Mouse (Mus musculus) MN1 (cell line): ENCODE results near the gene Atp6v0a2.

Experiments used
- DNase-seq: peaks from one replicate; pipeline ENCODE4 v3.0.0-alpha.2; 2016; ENCODE audit warnings: low spot score

The Atp6v0a2 gene

GRCm38 (mm10) chr5:124637300-124637699, 8.9 kb downstream of the Atp6v0a2 start:
- no peak for DNase-seq

DNA sequence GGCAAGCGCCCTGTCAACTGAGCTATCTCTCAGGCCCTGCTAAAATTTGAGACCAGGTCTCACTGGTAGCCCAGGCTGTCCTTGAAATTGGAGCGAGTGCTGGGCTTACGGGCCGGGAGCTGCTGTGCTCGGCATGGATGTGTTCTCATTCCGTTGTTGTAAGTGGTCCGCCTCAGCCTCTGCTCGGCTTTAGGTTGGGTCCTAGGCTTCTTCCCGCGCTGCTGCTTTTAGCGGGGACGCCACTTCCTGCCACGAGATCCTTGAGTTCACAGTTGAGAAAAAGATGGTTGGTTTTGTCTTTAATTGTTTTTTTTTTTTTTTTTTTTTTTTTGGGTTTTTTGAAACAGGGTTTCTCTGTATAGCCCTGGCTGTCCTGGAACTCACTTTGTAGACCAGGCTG, 9.5 kb downstream of the Atp6v0a2 start:
- DNase-seq = no peak

DNA sequence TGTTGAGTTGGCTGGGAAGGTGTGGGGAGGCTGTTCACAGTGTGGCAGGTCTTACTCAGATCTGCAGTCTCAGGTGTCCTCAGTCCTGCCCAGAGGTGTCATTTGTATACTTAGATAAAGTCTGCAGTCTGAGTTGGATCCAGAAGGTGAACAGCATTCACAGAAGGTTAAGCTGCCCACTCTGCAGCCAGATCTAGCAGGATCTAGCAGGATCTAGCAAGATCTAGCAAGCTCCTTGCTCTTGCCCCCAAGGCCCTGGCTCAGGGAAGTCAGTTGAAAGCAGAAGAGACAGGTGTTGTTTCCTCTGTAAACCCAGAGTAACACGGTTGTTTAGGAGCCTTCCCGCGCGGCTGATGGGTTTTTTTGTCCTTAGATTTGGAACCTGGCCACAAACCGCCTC, 85.4 kb downstream of the Atp6v0a2 start:
- DNase-seq = no peak

DNA sequence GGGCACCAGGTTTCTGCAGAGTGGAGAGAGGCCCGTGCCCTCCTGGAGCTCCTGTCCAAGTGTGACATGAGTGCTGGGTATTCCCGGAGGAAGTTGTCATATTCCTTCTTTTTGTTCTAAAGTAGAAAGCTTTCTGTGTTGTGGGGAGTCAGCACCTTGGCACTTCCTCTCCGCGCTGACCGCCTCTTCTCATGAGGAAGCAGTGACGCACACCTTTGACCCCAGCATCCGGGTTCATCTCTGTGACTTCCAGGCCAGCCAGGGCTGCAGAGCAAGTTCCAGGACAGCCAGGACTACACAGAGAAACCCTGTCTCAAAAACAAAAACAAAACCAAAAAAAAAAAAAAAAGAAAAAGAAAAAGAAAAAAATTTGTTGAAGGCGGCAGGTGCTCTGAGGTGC, 86.8 kb downstream of the Atp6v0a2 start:
- no peak for DNase-seq

DNA sequence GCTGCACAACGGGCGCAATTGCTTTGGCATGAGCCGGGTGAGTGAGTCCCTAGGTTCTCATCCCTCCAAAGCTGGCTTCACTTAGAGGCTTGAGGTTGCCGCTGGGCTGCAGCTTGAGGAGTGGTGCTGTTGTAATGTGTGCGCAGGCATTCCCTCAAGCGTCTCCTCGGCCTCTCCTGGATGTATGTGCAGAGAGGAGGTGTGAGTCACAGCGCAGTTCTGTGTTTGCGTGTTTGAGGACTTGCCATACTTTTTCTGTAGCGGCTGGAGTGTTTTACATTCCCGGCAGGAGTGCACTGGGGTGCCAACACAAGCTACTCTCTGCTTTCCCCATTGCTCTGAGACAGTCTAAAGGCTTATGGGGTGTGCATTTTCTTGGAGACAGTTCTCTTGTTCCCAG, 89.6 kb downstream of the Atp6v0a2 start:
- no peak for DNase-seq

- no peak for DNase-seq
Measured at GRCm38 (mm10) chr5:124718396-124718795, 90.0 kb downstream of the Atp6v0a2 start.

DNA sequence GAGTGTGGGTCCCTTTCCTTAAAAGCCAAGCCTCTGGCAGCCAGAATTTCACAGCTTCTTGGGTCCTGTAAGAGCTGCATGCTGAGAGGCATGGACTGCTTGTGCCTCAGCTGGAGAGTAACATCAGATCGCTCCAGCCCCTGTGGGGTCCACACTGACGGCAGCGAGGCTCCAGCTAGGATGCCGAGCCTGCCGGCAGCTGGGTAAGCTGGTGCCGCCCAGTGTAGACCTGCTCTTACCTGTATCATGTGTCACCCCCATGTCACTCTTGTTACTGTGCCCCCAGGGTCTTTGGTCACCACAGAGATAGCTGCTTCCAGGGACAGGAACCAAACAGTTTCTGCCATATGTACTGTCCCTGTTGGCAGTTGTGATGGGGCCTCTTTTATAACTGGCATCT, 94.7 kb downstream of the Atp6v0a2 start:
- DNase-seq = no peak

DNA sequence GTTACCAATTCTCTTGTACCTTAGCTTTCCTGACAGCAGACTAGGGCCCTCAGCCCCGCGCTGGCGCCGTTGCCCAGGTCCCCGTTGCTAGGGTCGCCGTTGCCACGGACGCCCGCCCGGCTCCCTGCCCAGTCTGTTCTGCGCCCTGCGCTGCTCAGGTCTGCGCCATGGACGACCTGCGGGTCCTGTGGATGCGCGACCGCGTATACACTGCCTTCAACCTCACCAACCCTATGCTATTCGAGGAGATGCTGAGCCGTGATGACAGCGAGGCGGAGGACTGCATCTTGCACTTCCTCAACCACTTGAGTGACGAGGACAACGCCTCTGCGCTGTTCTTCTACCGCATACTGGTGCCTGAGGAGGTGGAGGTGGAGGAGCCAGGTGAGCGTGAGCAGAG, 96.6 kb downstream of the Atp6v0a2 start, which contains the start of gene Dnah10:
Gene Dnah10, plus strand, starts transcription at position 89 of the 400 bp plus-strand sequence.
- no peak for DNase-seq

- no peak for DNase-seq
Measured at GRCm38 (mm10) chr5:124729662-124730206, 101.4 kb downstream of the Atp6v0a2 start.

DNA sequence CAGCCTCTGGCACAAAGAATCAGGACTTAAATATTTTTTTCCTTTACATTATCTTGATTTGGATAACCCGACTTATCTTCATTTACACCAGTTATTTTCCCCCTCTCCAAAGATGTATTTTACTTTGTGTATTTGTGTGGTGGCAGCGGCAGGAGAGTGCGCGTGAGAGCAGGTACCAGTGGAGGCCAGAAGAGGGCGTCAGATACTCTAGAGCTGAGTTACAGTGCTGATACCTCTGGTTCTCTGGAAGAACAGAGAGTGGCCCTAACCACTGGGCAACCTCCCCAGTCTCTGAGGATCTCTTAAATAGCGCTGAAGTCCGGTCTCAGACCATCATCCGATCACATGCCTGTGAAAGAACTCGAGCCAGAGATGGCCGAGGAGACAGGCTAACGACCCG, 105.6 kb downstream of the Atp6v0a2 start:
- no peak for DNase-seq

GRCm38 (mm10) chr5:124741898-124742599, 113.7 kb downstream of the Atp6v0a2 start:
- DNase-seq = no peak

DNA sequence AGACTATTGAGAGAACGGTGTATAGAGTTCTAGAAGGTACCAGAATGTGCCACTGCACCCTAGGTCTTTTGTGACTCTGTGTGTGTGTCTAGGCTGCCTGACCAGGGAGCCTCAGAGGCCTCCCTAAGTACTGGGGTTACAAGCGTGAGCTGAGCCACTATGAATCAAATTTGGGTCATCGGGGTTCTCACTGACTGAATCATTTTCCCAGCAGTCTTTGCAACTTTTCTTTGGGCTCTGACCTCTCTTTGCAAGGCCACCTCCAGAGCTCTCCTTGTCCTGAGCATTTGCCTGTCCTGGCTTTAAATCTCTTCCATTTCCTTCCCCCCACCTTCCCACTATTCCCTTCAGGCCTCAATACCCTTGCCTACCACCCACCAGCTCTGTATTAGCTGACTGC, 115.5 kb downstream of the Atp6v0a2 start:
- DNase-seq = no peak

DNA sequence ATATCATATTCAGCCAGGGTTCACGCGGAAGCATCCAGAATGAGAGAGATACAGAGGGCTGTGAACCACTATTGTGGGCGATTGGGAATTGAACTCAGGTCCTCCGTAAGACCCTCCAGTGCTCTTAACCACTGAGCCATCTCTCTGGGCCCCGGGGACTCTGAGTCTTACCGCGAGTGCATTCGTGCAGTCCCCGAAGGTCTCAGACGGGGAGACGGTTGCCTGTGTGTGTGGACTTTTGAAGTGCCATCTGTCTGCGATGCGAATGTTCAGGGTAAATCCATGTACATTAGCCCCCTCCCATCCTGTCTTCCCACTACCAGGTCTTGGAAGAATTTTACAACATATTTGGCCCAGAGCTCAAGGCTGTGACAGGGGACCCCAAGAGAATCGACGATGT, 117.8 kb downstream of the Atp6v0a2 start:
- DNase-seq = no peak

- DNase-seq = no peak
Measured at GRCm38 (mm10) chr5:124748296-124748695, 119.9 kb downstream of the Atp6v0a2 start.

- DNase-seq = no peak
Measured at GRCm38 (mm10) chr5:124751656-124752055, 123.3 kb downstream of the Atp6v0a2 start.

DNA sequence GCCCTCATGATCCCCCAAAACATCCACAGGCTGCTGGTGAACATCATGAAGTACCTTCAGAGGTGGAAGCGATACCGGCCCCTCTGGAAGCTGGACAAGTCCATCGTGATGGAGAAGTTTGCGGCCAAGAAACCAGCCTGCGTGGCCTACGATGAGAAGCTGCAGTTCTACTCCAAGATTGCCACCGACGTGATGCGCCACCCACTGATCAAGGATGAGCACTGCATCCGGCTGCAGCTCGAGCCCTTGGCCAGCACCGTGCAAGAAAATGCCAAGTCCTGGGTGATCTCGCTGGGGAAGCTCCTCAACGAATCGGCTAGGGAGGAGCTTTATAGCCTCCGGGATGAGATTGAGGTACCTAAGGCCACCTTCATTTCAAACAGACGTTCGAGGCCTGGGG, 132.6 kb downstream of the Atp6v0a2 start:
- DNase-seq = no peak

DNA sequence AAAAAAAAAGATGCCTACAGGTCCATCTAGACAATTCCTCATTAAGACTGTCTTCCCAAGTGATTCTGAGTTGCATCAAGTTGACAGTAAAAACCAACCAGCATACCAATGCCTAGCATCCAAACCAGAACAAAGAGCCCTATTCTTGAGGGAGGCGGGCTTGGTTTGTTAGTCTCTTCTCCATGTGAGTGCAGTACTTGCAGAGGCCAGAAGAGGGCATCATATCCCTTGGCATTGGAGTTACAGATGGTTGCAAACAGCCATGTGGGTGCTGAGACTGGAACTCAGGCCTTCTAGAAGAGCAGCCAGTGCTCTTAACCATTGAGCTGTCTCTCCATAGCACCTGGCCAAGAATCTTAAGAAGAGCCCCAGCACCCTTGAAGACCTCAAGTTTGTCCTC, 133.4 kb downstream of the Atp6v0a2 start:
- no peak for DNase-seq
